ENCODE assay signal across 22 mouse cellular contexts in genomic region chrX:56675556-56675955, GRCm38 (mm10).
"Had no signal": no experiment of that assay in that cellular context is flagged by ENCODE, and none has a peak within 500 bp of the region (broad histone marks: within the 10 kb centered on the region; RNA-seq: fewer than 3 reads in every experiment).

No protein-coding gene starts in this region.

- H3K9ac ChIP-seq: limb, embryonic 12.5 days; limb, embryonic 15.5 days; liver, embryonic 14.5 days; liver, postnatal 0 days; midbrain, embryonic 13.5 days; neural tube, embryonic 13.5 days; stomach, embryonic 15.5 days had no signal

- H3K9me3 ChIP-seq: limb, embryonic 12.5 days; limb, embryonic 15.5 days; megakaryocyte, embryonic 14.5 days; midbrain, embryonic 10.5 days; midbrain, embryonic 13.5 days; neural tube, embryonic 13.5 days; stomach, embryonic 15.5 days had no signal

- ATAC-seq: liver, postnatal 0 days; midbrain, embryonic 13.5 days; midbrain, embryonic 16.5 days had no signal

- DNase-seq: kidney, adult 18-20 months; kidney, adult 9 months; kidney, postnatal 14 days; kidney, postnatal 4 days; left cerebral cortex, postnatal 4 days; liver, postnatal 0 days; retina, postnatal 1 day; right cerebral cortex, postnatal 25 days; spleen, adult 18-20 months; thymus, postnatal 14 days; thymus, postnatal 4 days had no signal

- H3K27ac ChIP-seq: limb, embryonic 12.5 days; limb, embryonic 15.5 days; liver, embryonic 14.5 days; midbrain, embryonic 10.5 days; midbrain, embryonic 13.5 days; neural tube, embryonic 13.5 days; stomach, embryonic 15.5 days had no signal

- H3K36me3 ChIP-seq: limb, embryonic 12.5 days; limb, embryonic 15.5 days; midbrain, embryonic 10.5 days; midbrain, embryonic 13.5 days; neural tube, embryonic 13.5 days; stomach, embryonic 15.5 days had no signal

- H3K27me3 ChIP-seq: limb, embryonic 12.5 days; limb, embryonic 15.5 days; midbrain, embryonic 13.5 days; neural tube, embryonic 13.5 days; stomach, embryonic 15.5 days had no signal

- H3K4me3 ChIP-seq: limb, embryonic 12.5 days; limb, embryonic 15.5 days; megakaryocyte, embryonic 14.5 days; midbrain, embryonic 10.5 days; midbrain, embryonic 13.5 days; myocyte; neural tube, embryonic 13.5 days; stomach, embryonic 15.5 days had no signal

- H3K4me2 ChIP-seq: limb, embryonic 12.5 days; limb, embryonic 15.5 days; liver, embryonic 11.5 days; midbrain, embryonic 13.5 days; neural tube, embryonic 13.5 days; stomach, embryonic 15.5 days had no signal

- H3K4me1 ChIP-seq: limb, embryonic 12.5 days; limb, embryonic 15.5 days; midbrain, embryonic 10.5 days; midbrain, embryonic 13.5 days; neural tube, embryonic 13.5 days; stomach, embryonic 15.5 days had no signal
